Mouse (Mus musculus) thymus, adult 2 months (tissue): ENCODE data around the gene Pla2g15.
A peak's percentile ranks its signal among the peaks of the same experiment; 100 is the strongest.

Experiments
- CTCF ChIP-seq: fragments of 200-500 bp; IDR thresholded peaks from 2 replicates; pipeline ENCODE4 v1.5.1; 2012; ENCODE audit warnings: mild to moderate bottlenecking, control low read depth, low read length, moderate library complexity, borderline replicate concordance; ENCODE audit not compliant: control insufficient read depth, poor library complexity, insufficient read depth; ENCODE audit errors: extremely low read depth
- POLR2A ChIP-seq: fragments of 200-500 bp; IDR thresholded peaks from 2 replicates; pipeline ENCODE4 v1.6.1; 2012; ENCODE audit warnings: mild to moderate bottlenecking, low read length, control low read depth, moderate library complexity; ENCODE audit not compliant: control insufficient read depth, poor library complexity, insufficient read depth; ENCODE audit errors: extremely low read depth

DNA sequence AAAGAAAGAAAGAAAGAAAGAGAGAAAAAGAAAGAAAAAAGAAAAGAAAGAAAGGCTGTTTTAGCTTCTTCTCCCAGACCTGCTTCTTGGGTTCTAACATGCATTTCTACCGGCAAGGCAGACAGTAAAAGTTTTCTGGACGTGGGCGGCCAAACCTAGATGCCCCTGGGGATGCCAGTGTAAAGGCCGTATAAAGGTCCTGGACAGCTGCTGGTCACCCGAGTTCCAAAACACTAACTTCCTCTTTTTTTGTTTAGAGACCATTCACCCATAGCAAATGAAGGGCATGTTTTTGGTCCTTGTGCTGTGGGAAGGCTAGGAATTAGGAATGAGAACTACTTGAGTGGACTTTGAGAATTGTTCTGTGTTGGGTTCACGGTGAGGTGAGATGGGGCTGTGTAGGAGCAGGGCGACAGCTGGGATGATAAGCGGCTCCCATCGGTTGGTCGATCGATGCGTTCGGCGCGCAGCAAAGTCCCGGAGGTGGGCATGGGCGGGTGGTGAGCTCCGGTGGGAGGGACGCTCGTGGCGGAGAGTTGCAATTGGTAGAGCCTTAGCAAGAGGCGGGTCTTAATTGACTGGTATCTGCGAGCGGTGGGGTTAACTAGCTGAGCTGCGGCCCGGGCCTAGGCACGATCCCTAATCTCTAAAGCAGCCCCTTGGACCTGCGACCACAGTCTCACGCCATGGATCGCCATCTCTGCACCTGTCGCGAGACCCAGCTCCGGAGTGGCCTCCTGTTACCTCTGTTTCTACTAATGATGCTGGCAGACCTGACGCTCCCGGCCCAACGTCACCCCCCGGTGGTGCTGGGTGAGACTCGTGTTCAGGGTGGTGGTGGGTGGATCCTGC lies at the start of gene Pla2g15:
- TF ChIP-seq CTCF (0 out of 2 replicates have a peak, but pooled peaks have one; percentile 52), POLR2A (peak; percentile 65; the same call in 1 of the 2 replicates)
